Comparison of ENCODE assay signal across 9 mouse cellular contexts in genomic region chr2:102399864-102400604, GRCm38 (mm10). TPM values are rescaled to one million over a fixed set of nuclear protein-coding genes. Genes with fewer than 3 reads are reported as not detected.
A peak's percentile ranks its signal among the peaks of the same experiment; 100 is the strongest.
DNase-seq lines count a peak whose midpoint lies in the region; ATAC-seq lines count a peak whose summit lies in the region.
"Had no signal": no experiment of that assay in that cellular context is flagged by ENCODE, and none has a peak within 500 bp of the region (broad histone marks: within the 10 kb centered on the region; RNA-seq: fewer than 3 reads in every experiment).

No protein-coding gene starts in this region.

- H3K36me3 ChIP-seq in limb, embryonic 13.5 days: no peaks in the 10 kb centered on the region
- H3K36me3 ChIP-seq in stomach, embryonic 15.5 days: no peaks in the 10 kb centered on the region

- H3K9me3 ChIP-seq in limb, embryonic 13.5 days: no peaks in the 10 kb centered on the region
- no peaks in the 10 kb centered on the region for H3K9me3 ChIP-seq in stomach, embryonic 15.5 days

- H3K4me2 ChIP-seq in limb, embryonic 13.5 days (replicated peaks): peak overlapping the region; percentile 89
- H3K4me2 ChIP-seq in stomach, embryonic 15.5 days: peak overlapping the region; percentile 90

- peak overlapping the region; percentile 92 for H3K9ac ChIP-seq in limb, embryonic 13.5 days
- peak overlapping the region; percentile 90 for H3K9ac ChIP-seq in stomach, embryonic 15.5 days

- no peak; the same call in 1 of the 2 replicates for ATAC-seq in limb, embryonic 13.5 days (ENCODE audit: low FRiP score, low read depth)
- no peak for ATAC-seq in stomach, embryonic 15.5 days (ENCODE audit: insufficient read depth, low FRiP score, low read depth)

- H3K27ac ChIP-seq in limb, embryonic 13.5 days: peak overlapping the region; percentile 95
- peak overlapping the region; percentile 96 for H3K27ac ChIP-seq in stomach, embryonic 15.5 days

- 37% methylated on average over 48 of the region's 48 CpGs for WGBS in limb, embryonic 13.5 days
- WGBS in stomach, embryonic 15.5 days: 35% methylated on average over 48 of the region's 48 CpGs

- peak overlapping the region; percentile 75 for H3K4me3 ChIP-seq in limb, embryonic 13.5 days
- peak overlapping the region; percentile 73 for H3K4me3 ChIP-seq in stomach, embryonic 15.5 days (replicated peaks)

- DNase-seq in gastrocnemius, adult 18-20 months (ENCODE audit: low spot score): peak; percentile 5
- DNase-seq in gastrocnemius, adult 8-10 months (ENCODE audit: low spot score in 2 of 2): no peak
- DNase-seq in thymus, postnatal 10 days (ENCODE audit: low spot score in 2 of 2): peak; percentile 5
- no peak for DNase-seq in thymus, postnatal 25 days
- DNase-seq in adrenal gland, postnatal 4 days (ENCODE audit: low spot score in 2 of 2): no peak
- no peak for DNase-seq in right cerebral cortex, adult 18-20 months

- H3K27me3 ChIP-seq in limb, embryonic 13.5 days: no peaks in the 10 kb centered on the region
- H3K27me3 ChIP-seq in stomach, embryonic 15.5 days (replicated peaks): no peaks in the 10 kb centered on the region
- H3K27me3 ChIP-seq: Patski had no signal

- H3K4me1 ChIP-seq in limb, embryonic 13.5 days: peaks cover 16% of the 10 kb centered on the region
- H3K4me1 ChIP-seq in stomach, embryonic 15.5 days: peaks cover 16% of the 10 kb centered on the region

RNA-seq across cellular contexts. Expression of gene Trim44, which starts 7.6 kb away (rescaled TPM):
- 10 to 100 TPM; 14.8 to 17.7 TPM for total RNA-seq in gastrocnemius, adult 18-20 months (2021)
- 10 to 100 TPM; 11.9 to 16.5 (median 14.8) TPM for total RNA-seq in gastrocnemius, adult 8-10 months (2022)
- polyA plus RNA-seq in limb, embryonic 13.5 days (2015; fragmentation: Nextera tagmentation; extraction: Ambion mirVana): 34.5 and 36.5 TPM in 2 replicates
- polyA plus RNA-seq in stomach, embryonic 15.5 days (2015; fragmentation: Nextera tagmentation; extraction: Ambion mirVana): 32.0 and 35.5 TPM in 2 replicates
- total RNA-seq in adrenal gland, postnatal 4 days (2021): 10 to 100 TPM; 77.3 to 87.6 TPM

RNA-seq across cellular contexts. Expression of gene Fjx1, which starts 52.3 kb away (rescaled TPM):
- under 1 TPM; 0.27 to 0.33 TPM for total RNA-seq in gastrocnemius, adult 18-20 months (2021)
- total RNA-seq in gastrocnemius, adult 8-10 months (2022): under 1 TPM; 0.07 to 0.63 (median 0.42) TPM
- 22.6 and 25.7 TPM in 2 replicates for polyA plus RNA-seq in limb, embryonic 13.5 days (2015; fragmentation: Nextera tagmentation; extraction: Ambion mirVana)
- polyA plus RNA-seq in stomach, embryonic 15.5 days (2015; fragmentation: Nextera tagmentation; extraction: Ambion mirVana): 10.1 and 10.4 TPM in 2 replicates
- total RNA-seq in adrenal gland, postnatal 4 days (2021): 1 to 10 TPM; 2.7 to 3.6 TPM

Comparison
In these comparisons a context has a peak if more than half of its experiments do, and no peak if none do; other contexts are left out.
1. DNase-seq: peak in gastrocnemius, adult 18-20 months (single experiment) and thymus, postnatal 10 days (2 of 2); none in gastrocnemius, adult 8-10 months (0 of 2), thymus, postnatal 25 days (single experiment), adrenal gland, postnatal 4 days (0 of 2) and right cerebral cortex, adult 18-20 months (single experiment).
2. RNA of gene Trim44, which starts 7.6 kb away (total RNA-seq): 77.3 to 87.6 TPM in adrenal gland, postnatal 4 days; 14.8 to 17.7 TPM in gastrocnemius, adult 18-20 months and 11.9 to 16.5 TPM in gastrocnemius, adult 8-10 months; every median in the first group is over 4 times any median in the second.